Mouse (Mus musculus) common myeloid progenitor, adult 5-6 weeks (primary cell): Measurements from ENCODE around the gene Iqsec1. TPM values are rescaled to one million over a fixed set of nuclear protein-coding genes. Genes with fewer than 3 reads are reported as not detected.
"Not testable (repeated sequence)": the region's sequence is repeated elsewhere in the genome, so short reads cannot be mapped to it uniquely, and the experiment has no call there.

Experiments
- ATAC-seq: replicated peaks from 2 replicates; pipeline ENCODE4 v1.8.0; 2016; ENCODE audit warnings: low read depth, mild to moderate bottlenecking, moderate TSS enrichment, inconsistent platforms; ENCODE audit not compliant: poor library complexity, severe bottlenecking
- total RNA-seq: library from RNA; stranded (forward); fragments of 200-1000, 187-1606 nt; gene quantifications from 2 replicates; pipeline ENCODE4 v1.2.3, GENCODE M21; 2017

Gene Iqsec1
- total RNA-seq, 1 experiment from 2014 or later, result 13.9 TPM

GRCm38 (mm10) chr6:90644965-90645364 lies 343.5 kb downstream of the Iqsec1 start:
- no peak for ATAC-seq

- no peak for ATAC-seq
Measured at GRCm38 (mm10) chr6:90643057-90643456, 345.4 kb downstream of the Iqsec1 start.

- no peak for ATAC-seq
Measured at GRCm38 (mm10) chr6:90635611-90636010, 352.9 kb downstream of the Iqsec1 start.

GRCm38 (mm10) chr6:90635081-90635480 lies 353.4 kb downstream of the Iqsec1 start:
- ATAC-seq, result no peak

GRCm38 (mm10) chr6:90632526-90632925 lies 356.0 kb downstream of the Iqsec1 start:
- ATAC-seq, result not testable (repeated sequence)

- no peak for ATAC-seq
Measured at GRCm38 (mm10) chr6:90630427-90630826, 358.1 kb downstream of the Iqsec1 start.

- peak; percentile 71 for ATAC-seq
Measured at GRCm38 (mm10) chr6:90629506-90629905, 359.0 kb downstream of the Iqsec1 start.

- no peak for ATAC-seq
Measured at GRCm38 (mm10) chr6:90627556-90627955, 360.9 kb downstream of the Iqsec1 start.

- ATAC-seq, result no peak
Measured at GRCm38 (mm10) chr6:90625207-90625994, 363.1 kb downstream of the Iqsec1 start.

- peak; percentile 17 for ATAC-seq
Measured at GRCm38 (mm10) chr6:90624733-90625132, 363.8 kb downstream of the Iqsec1 start.

- ATAC-seq, result no peak
Measured at GRCm38 (mm10) chr6:90624184-90624583, 364.3 kb downstream of the Iqsec1 start.

GRCm38 (mm10) chr6:90623456-90623836 lies 365.0 kb downstream of the Iqsec1 start:
- ATAC-seq, result no peak

- peak; percentile 50 for ATAC-seq
Measured at GRCm38 (mm10) chr6:90622758-90623455, 365.6 kb downstream of the Iqsec1 start.

- ATAC-seq, result no peak
Measured at GRCm38 (mm10) chr6:90621584-90621890, 366.9 kb downstream of the Iqsec1 start.

GRCm38 (mm10) chr6:90620791-90621583 lies 367.5 kb downstream of the Iqsec1 start:
- no peak for ATAC-seq

GRCm38 (mm10) chr6:90619936-90620335 lies 368.5 kb downstream of the Iqsec1 start:
- no peak for ATAC-seq

GRCm38 (mm10) chr6:90618821-90619636 lies 369.5 kb downstream of the Iqsec1 start:
- ATAC-seq, result no peak

- peak; percentile 57 for ATAC-seq
Measured at GRCm38 (mm10) chr6:90618274-90618673, 370.2 kb downstream of the Iqsec1 start.

GRCm38 (mm10) chr6:90616481-90616880 lies 372.0 kb downstream of the Iqsec1 start:
- ATAC-seq, result no peak

- ATAC-seq, result no peak
Measured at GRCm38 (mm10) chr6:90615991-90616390, 372.5 kb downstream of the Iqsec1 start.
